Mouse (Mus musculus): ENCODE measurements at regions not wholly inside any gene's neighbourhood (a gene's known extent, or its start where the extent isn't known, plus 50 kb on each side); places are given as distances from the start of the nearest gene placed in this dataset.

DNA sequence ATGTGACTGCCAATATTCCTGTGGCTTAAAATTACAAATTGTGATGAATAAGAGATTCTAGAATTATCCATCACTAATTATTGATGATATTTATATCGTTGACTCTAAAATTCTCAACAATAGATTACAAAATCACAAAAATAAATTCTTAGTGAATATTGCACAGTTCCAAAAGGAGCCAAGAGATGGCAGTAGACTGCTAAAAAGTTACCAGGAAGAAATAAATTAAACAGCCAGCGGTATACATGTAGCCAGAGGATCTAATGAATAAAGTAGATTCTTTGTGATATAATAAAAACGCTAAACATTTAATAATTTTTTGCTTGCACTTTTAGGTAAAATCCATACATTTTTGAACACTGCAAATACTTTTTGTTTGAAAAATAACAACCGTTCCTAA lies 294.7 kb downstream of the Lipi start:
- Histone ChIP-seq H3K36me3 (no peaks in the 10 kb centered on the region), H3K27ac (replicated peaks) (no peak overlapping the region), H3K9me3 (no peaks in the 10 kb centered on the region), H3K9ac (no peak overlapping the region), H3K4me1 (replicated peaks) (no peaks in the 10 kb centered on the region), H3K4me3 (no peak overlapping the region), H3K27me3 (no peaks in the 10 kb centered on the region), H3K4me2 (no peak overlapping the region)
- ATAC-seq (ENCODE audit: low FRiP score, low read depth), result no peak
- 38% methylated on average over 4 of the region's 4 CpGs for WGBS

DNA sequence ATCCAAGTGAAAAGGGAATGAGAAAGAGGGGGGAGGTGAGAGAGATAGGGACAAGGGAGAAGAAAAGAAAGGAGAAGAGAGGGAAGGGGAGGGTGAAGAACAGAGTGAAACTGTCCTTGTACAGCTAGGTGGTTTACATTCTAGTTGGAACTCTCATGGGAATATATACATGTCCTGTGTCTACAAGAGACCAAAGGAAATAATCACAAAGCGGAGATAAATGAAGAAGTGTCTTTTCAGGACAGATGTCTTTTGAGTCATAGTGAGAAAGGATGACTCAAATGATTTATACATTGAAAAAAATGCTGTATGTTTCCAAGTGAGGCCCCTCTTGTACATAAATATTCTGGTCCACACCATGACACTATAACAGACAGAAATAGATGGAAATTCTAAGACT lies 298.7 kb downstream of the Lipi start:
- no peaks in the 10 kb centered on the region for H3K27me3 ChIP-seq
- H3K4me1 ChIP-seq (replicated peaks), result no peaks in the 10 kb centered on the region
- no peaks in the 10 kb centered on the region for H3K36me3 ChIP-seq
- H3K27ac ChIP-seq (replicated peaks), result no peak overlapping the region
- no peak overlapping the region for H3K9ac ChIP-seq
- H3K9me3 ChIP-seq, result no peaks in the 10 kb centered on the region
- WGBS, result 91% methylated on average over 1 of the region's 1 CpGs
- no peak overlapping the region for H3K4me3 ChIP-seq
- ATAC-seq (ENCODE audit: low FRiP score, low read depth), result no peak
- H3K4me2 ChIP-seq, result no peak overlapping the region

DNA sequence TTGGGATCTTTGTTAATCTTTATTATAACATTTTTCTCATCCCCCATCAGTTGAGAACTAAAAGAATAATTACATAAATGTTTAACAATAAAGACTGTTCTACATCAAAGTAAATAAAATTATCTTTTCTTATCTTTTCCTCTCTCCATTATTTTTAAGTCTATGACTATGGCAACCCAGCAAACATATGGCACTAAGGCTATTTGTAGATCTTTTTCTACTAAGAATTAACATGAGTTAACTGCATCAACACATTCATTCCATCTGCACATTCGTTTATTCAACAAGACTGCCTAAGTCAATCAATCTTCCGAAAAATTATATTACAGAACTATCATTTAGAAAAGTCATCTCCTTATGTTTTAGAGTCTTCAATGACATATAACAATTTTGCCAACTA lies 300.1 kb downstream of the Lipi start:
- 91% methylated on average over 2 of the region's 2 CpGs for WGBS
- Histone ChIP-seq H3K36me3 (no peaks in the 10 kb centered on the region), H3K9ac (no peak overlapping the region), H3K4me3 (no peak overlapping the region), H3K9me3 (no peaks in the 10 kb centered on the region), H3K27me3 (no peaks in the 10 kb centered on the region), H3K4me1 (replicated peaks) (no peaks in the 10 kb centered on the region), H3K27ac (replicated peaks) (no peak overlapping the region), H3K4me2 (no peak overlapping the region)
- ATAC-seq (ENCODE audit: low FRiP score, low read depth), result no peak

DNA sequence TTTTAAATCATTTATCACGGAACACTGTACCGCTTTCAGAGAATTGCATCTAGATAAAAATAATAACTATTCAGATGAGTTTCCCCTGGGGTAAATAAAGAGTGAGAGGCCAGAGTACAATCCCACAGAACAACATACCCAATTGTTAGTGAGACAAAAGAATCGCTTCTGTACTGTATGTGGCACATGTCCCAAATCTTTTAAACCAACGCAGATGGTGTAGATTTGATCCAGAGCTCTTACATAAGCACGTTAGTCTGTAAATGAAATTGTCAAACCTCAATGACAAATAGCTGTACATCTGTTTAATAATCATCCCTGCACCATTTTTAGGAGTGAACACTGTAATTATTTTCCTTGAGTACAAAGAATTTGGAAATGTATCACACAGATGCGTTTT lies 322.0 kb downstream of the Lipi start:
- Histone ChIP-seq H3K4me1 (replicated peaks) (no peaks in the 10 kb centered on the region), H3K9ac (no peak overlapping the region), H3K9me3 (no peaks in the 10 kb centered on the region), H3K4me2 (no peak overlapping the region), H3K27me3 (no peaks in the 10 kb centered on the region), H3K27ac (replicated peaks) (no peak overlapping the region), H3K36me3 (no peaks in the 10 kb centered on the region), H3K4me3 (no peak overlapping the region)
- ATAC-seq (ENCODE audit: low FRiP score, low read depth), result no peak
- 72% methylated on average over 6 of the region's 6 CpGs for WGBS

- ATAC-seq (ENCODE audit: low FRiP score, low read depth), result no peak
- no peak overlapping the region for H3K27ac ChIP-seq (replicated peaks)
- H3K9me3 ChIP-seq, result no peaks in the 10 kb centered on the region
- no peaks in the 10 kb centered on the region for H3K4me1 ChIP-seq (replicated peaks)
- no peak overlapping the region for H3K4me3 ChIP-seq
- no peaks in the 10 kb centered on the region for H3K27me3 ChIP-seq
- H3K4me2 ChIP-seq, result no peak overlapping the region
- WGBS, result 93% methylated on average over 1 of the region's 1 CpGs
- H3K9ac ChIP-seq, result no peak overlapping the region
- H3K36me3 ChIP-seq, result no peaks in the 10 kb centered on the region
Measured at GRCm38 (mm10) chr16:75254981-75255380, 330.9 kb downstream of the Lipi start.

- Histone ChIP-seq H3K4me2 (no peak overlapping the region), H3K9me3 (no peaks in the 10 kb centered on the region), H3K9ac (no peak overlapping the region), H3K36me3 (no peaks in the 10 kb centered on the region), H3K4me1 (replicated peaks) (no peaks in the 10 kb centered on the region), H3K27ac (replicated peaks) (0 out of 2 replicates have a peak overlapping the region, but pooled peaks have one; percentile 45), H3K4me3 (no peak overlapping the region), H3K27me3 (no peaks in the 10 kb centered on the region)
- WGBS, result 34% methylated on average over 5 of the region's 5 CpGs
- no peak for ATAC-seq (ENCODE audit: low FRiP score, low read depth)
Measured at GRCm38 (mm10) chr16:75249170-75249569, 336.7 kb downstream of the Lipi start.

GRCm38 (mm10) chr16:75240383-75240782 lies 345.5 kb downstream of the Lipi start:
- Histone ChIP-seq H3K9ac (no peak overlapping the region), H3K4me2 (no peak overlapping the region), H3K4me1 (replicated peaks) (no peaks in the 10 kb centered on the region), H3K9me3 (no peaks in the 10 kb centered on the region), H3K27ac (replicated peaks) (no peak overlapping the region), H3K27me3 (no peaks in the 10 kb centered on the region), H3K36me3 (no peaks in the 10 kb centered on the region), H3K4me3 (no peak overlapping the region)
- 88% methylated on average over 2 of the region's 2 CpGs for WGBS
- ATAC-seq (ENCODE audit: low FRiP score, low read depth), result no peak

DNA sequence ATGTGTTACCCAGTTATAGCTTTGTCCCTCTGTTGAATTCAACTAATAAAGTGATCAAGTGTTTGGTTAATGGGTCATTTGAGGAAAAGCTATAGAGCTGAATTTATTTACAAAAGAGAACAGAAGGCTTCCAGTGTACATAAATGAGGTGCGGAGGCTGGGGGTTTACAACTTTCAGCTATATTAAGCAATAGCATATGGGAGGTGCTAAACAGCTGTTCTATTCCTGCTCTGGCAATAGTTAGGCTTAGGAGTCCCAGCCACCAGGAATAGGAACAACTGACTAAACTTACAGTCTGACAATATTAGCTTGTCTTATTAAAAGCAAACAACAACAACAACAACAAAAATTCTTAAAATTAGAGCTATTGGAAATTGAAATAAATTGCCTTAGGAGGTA lies 353.7 kb downstream of the Lipi start:
- Histone ChIP-seq H3K36me3 (no peaks in the 10 kb centered on the region), H3K4me2 (no peak overlapping the region), H3K9ac (no peak overlapping the region), H3K4me3 (no peak overlapping the region), H3K27me3 (no peaks in the 10 kb centered on the region), H3K27ac (replicated peaks) (no peak overlapping the region), H3K4me1 (replicated peaks) (no peaks in the 10 kb centered on the region), H3K9me3 (no peaks in the 10 kb centered on the region)
- ATAC-seq (ENCODE audit: low FRiP score, low read depth), result no peak
- 80% methylated on average over 1 of the region's 1 CpGs for WGBS

GRCm38 (mm10) chr16:75193404-75193803 lies 392.5 kb downstream of the Lipi start:
- Histone ChIP-seq H3K27me3 (no peaks in the 10 kb centered on the region), H3K4me2 (no peak overlapping the region), H3K4me3 (no peak overlapping the region), H3K4me1 (replicated peaks) (no peaks in the 10 kb centered on the region), H3K27ac (replicated peaks) (no peak overlapping the region), H3K9ac (no peak overlapping the region), H3K36me3 (no peaks in the 10 kb centered on the region), H3K9me3 (no peaks in the 10 kb centered on the region)
- ATAC-seq (ENCODE audit: low FRiP score, low read depth), result no peak
- 60% methylated on average over 2 of the region's 2 CpGs for WGBS

DNA sequence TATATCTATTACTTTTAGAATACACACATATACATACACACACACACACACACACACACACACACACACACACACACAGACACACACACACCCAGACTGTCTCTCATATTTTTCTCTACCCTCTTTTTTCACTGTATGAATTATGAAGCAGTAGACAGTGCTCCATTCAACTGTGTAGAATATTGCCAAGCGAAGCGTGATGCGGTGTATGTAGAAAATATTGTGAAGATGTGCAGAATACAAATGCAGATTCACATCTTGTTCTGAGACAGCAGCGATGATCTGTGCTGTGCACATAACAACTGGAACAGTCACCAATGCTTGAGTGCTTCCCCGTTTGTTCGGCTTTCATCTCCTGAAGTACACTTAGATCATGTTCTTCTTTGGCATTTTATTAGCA lies 395.5 kb downstream of the Lipi start:
- H3K36me3 ChIP-seq, result no peaks in the 10 kb centered on the region
- H3K9ac ChIP-seq, result no peak overlapping the region
- no peaks in the 10 kb centered on the region for H3K27me3 ChIP-seq
- ATAC-seq (ENCODE audit: low FRiP score, low read depth), result no peak
- no peaks in the 10 kb centered on the region for H3K4me1 ChIP-seq (replicated peaks)
- H3K4me2 ChIP-seq, result no peak overlapping the region
- WGBS, result 86% methylated on average over 6 of the region's 6 CpGs
- no peaks in the 10 kb centered on the region for H3K9me3 ChIP-seq
- H3K4me3 ChIP-seq, result no peak overlapping the region
- H3K27ac ChIP-seq (replicated peaks), result no peak overlapping the region

- 87% methylated on average over 1 of the region's 1 CpGs for WGBS
- no peaks in the 10 kb centered on the region for H3K4me1 ChIP-seq (replicated peaks)
- H3K9me3 ChIP-seq, result no peaks in the 10 kb centered on the region
- H3K9ac ChIP-seq, result no peak overlapping the region
- H3K4me3 ChIP-seq, result no peak overlapping the region
- no peak for ATAC-seq (ENCODE audit: low FRiP score, low read depth)
- no peaks in the 10 kb centered on the region for H3K27me3 ChIP-seq
- H3K27ac ChIP-seq (replicated peaks), result no peak overlapping the region
- H3K4me2 ChIP-seq, result no peak overlapping the region
- H3K36me3 ChIP-seq, result no peaks in the 10 kb centered on the region
Measured at GRCm38 (mm10) chr16:75166040-75166439, 419.8 kb downstream of the Lipi start.

DNA sequence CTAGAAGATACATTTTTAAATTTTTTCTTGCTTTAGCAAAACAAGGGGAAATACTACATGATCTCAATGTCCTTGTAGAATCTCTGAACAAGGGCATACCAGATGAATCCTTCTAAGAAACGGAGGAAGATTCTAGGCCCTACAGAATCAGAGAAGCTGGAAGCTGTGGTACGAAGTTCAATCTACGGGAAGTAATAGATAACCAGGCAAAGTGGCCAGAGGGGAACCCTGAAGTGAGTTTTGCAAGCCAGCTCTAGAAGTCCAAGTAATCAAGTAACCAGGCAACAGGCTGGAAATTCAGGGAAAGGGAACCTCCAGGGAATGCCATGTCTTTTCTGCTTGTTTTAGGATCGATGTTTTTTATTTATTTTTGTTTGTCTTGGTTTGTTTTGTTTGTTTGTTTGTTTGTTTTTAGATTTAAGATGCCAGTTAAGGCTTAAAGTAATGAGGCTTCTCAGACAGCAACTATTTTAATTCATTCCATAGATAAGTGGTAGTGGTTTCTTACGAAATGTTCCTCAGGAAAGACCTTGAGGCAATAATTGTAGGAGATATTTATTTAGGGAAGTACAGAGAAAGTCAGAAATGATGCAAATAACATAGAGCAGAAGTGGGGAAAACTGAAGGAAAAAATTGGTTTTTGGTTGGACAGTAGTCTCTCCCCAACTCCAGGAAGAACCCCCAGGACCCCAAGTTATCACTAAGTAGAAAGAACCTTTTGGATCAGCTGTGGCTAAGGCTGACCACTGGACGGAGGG lies 420.7 kb downstream of the Lipi start:
- no peak for ATAC-seq (ENCODE audit: low FRiP score, low read depth)
- WGBS, result 80% methylated on average over 6 of the region's 6 CpGs
- Histone ChIP-seq H3K4me3 (no peak overlapping the region), H3K27ac (replicated peaks) (no peak overlapping the region), H3K4me1 (replicated peaks) (no peaks in the 10 kb centered on the region), H3K27me3 (no peaks in the 10 kb centered on the region), H3K9ac (no peak overlapping the region), H3K9me3 (no peaks in the 10 kb centered on the region), H3K4me2 (no peak overlapping the region), H3K36me3 (no peaks in the 10 kb centered on the region)

- Histone ChIP-seq H3K27ac (replicated peaks) (no peak overlapping the region), H3K27me3 (no peaks in the 10 kb centered on the region), H3K4me3 (no peak overlapping the region), H3K4me2 (no peak overlapping the region), H3K9ac (no peak overlapping the region), H3K36me3 (no peaks in the 10 kb centered on the region), H3K9me3 (no peaks in the 10 kb centered on the region), H3K4me1 (replicated peaks) (no peaks in the 10 kb centered on the region)
- no peak for ATAC-seq (ENCODE audit: low FRiP score, low read depth)
- WGBS, result 96% methylated on average over 2 of the region's 2 CpGs
Measured at GRCm38 (mm10) chr16:75159740-75160139, 426.1 kb downstream of the Lipi start.
